Mouse (Mus musculus) urinary bladder, adult 2 months (tissue): Measurements from ENCODE around the gene Nav2. TPM values are rescaled to one million over a fixed set of nuclear protein-coding genes. Genes with fewer than 3 reads are reported as not detected.

Source experiments
- DNase-seq: peaks from one replicate; pipeline ENCODE4 v3.0.0; 2022; ENCODE audit warnings: low spot score
- polyA plus RNA-seq: library from polyadenylated mRNA; depleted of rRNA; stranded (reverse); fragments of >200 nt; gene quantifications from 2 replicates; pipeline ENCODE4 v1.2.3, GENCODE M21; 2012

Nav2 gene
- polyA plus RNA-seq, 1 experiment: 4.6 TPM

- DNase-seq: no peak
Observed at GRCm38 (mm10) chr7:49440333-49440969, 531.9 kb downstream of the Nav2 start.

GRCm38 (mm10) chr7:49442174-49442573, 533.7 kb downstream of the Nav2 start:
- DNase-seq: no peak

GRCm38 (mm10) chr7:49448580-49448979, 540.1 kb downstream of the Nav2 start:
- DNase-seq: no peak

- DNase-seq: no peak
Observed at GRCm38 (mm10) chr7:49450261-49451141, 542.0 kb downstream of the Nav2 start.

- DNase-seq: no peak
Observed at GRCm38 (mm10) chr7:49451240-49451639, 542.7 kb downstream of the Nav2 start.

- no peak for DNase-seq
Observed at GRCm38 (mm10) chr7:49452274-49452673, 543.8 kb downstream of the Nav2 start.

GRCm38 (mm10) chr7:49454601-49455000, 546.1 kb downstream of the Nav2 start:
- no peak for DNase-seq

- DNase-seq: no peak
Observed at GRCm38 (mm10) chr7:49456148-49456547, 547.6 kb downstream of the Nav2 start.

- no peak for DNase-seq
Observed at GRCm38 (mm10) chr7:49457398-49457797, 548.9 kb downstream of the Nav2 start.

- DNase-seq: no peak
Observed at GRCm38 (mm10) chr7:49457890-49458289, 549.4 kb downstream of the Nav2 start.

GRCm38 (mm10) chr7:49462328-49462811, 553.9 kb downstream of the Nav2 start:
- DNase-seq: no peak

- no peak for DNase-seq
Observed at GRCm38 (mm10) chr7:49467861-49468260, 559.3 kb downstream of the Nav2 start.

GRCm38 (mm10) chr7:49468492-49469205, 560.1 kb downstream of the Nav2 start:
- DNase-seq: no peak

GRCm38 (mm10) chr7:49471278-49471677, 562.8 kb downstream of the Nav2 start:
- DNase-seq: no peak

GRCm38 (mm10) chr7:49475282-49475681, 566.8 kb downstream of the Nav2 start:
- no peak for DNase-seq

GRCm38 (mm10) chr7:49476163-49476562, 567.6 kb downstream of the Nav2 start:
- DNase-seq: no peak

GRCm38 (mm10) chr7:49476666-49477065, 568.1 kb downstream of the Nav2 start:
- no peak for DNase-seq

GRCm38 (mm10) chr7:49477076-49477975, 568.8 kb downstream of the Nav2 start:
- DNase-seq: no peak

GRCm38 (mm10) chr7:49477976-49478349, 569.4 kb downstream of the Nav2 start:
- no peak for DNase-seq

GRCm38 (mm10) chr7:49478886-49479285, 570.4 kb downstream of the Nav2 start:
- no peak for DNase-seq

GRCm38 (mm10) chr7:49480962-49481361, 572.4 kb downstream of the Nav2 start:
- DNase-seq: no peak
